Mouse (Mus musculus): ENCODE measurements around the gene Ces3b. TPM values are rescaled to one million over a fixed set of nuclear protein-coding genes. Genes with fewer than 3 reads are reported as not detected.
"Not testable (repeated sequence)": the region's sequence is repeated elsewhere in the genome, so short reads cannot be mapped to it uniquely, and the experiment has no call there.

The Ces3b gene
- not detected in 2 replicates for polyA plus RNA-seq (2012; rRNA removed)

GRCm38 (mm10) chr8:105083449-105084050 is at the start of gene Ces3b:
Gene Ces3b, plus strand, starts transcription at chr8:105083753.
- DNase-seq (ENCODE audit: low spot score): no peak

GRCm38 (mm10) chr8:105043510-105043909 is 40.0 kb upstream of the Ces3b start:
- no peak for DNase-seq (ENCODE audit: low spot score)

GRCm38 (mm10) chr8:105045824-105046401 is 37.6 kb upstream of the Ces3b start:
- no peak for DNase-seq (ENCODE audit: low spot score)

GRCm38 (mm10) chr8:105048371-105048854 is 35.1 kb upstream of the Ces3b start, which contains the start of gene Ces3a:
Gene Ces3a, plus strand, starts transcription at chr8:105048601.
- DNase-seq (ENCODE audit: low spot score): no peak

GRCm38 (mm10) chr8:105056211-105056610 is 27.3 kb upstream of the Ces3b start:
- DNase-seq (ENCODE audit: low spot score): no peak

GRCm38 (mm10) chr8:105060056-105060455 is 23.5 kb upstream of the Ces3b start:
- DNase-seq (ENCODE audit: low spot score): no peak

- no peak for DNase-seq (ENCODE audit: low spot score)
These were observed 16.8 kb upstream of the Ces3b start for GRCm38 (mm10) chr8:105066761-105067160.

GRCm38 (mm10) chr8:105067905-105068304 is 15.6 kb upstream of the Ces3b start:
- not testable (repeated sequence) for DNase-seq (ENCODE audit: low spot score)

- DNase-seq (ENCODE audit: low spot score): no peak
These were observed 14.6 kb upstream of the Ces3b start for GRCm38 (mm10) chr8:105068971-105069370.

GRCm38 (mm10) chr8:105076601-105077000 is 7.0 kb upstream of the Ces3b start:
- no peak for DNase-seq (ENCODE audit: low spot score)

- DNase-seq (ENCODE audit: low spot score): no peak
These were observed 6.5 kb upstream of the Ces3b start for GRCm38 (mm10) chr8:105077071-105077470.

- no peak for DNase-seq (ENCODE audit: low spot score)
These were observed 5.0 kb upstream of the Ces3b start for GRCm38 (mm10) chr8:105078591-105078990.

GRCm38 (mm10) chr8:105080814-105081336 is 2.7 kb upstream of the Ces3b start:
- no peak for DNase-seq (ENCODE audit: low spot score)

- not testable (repeated sequence) for DNase-seq (ENCODE audit: low spot score)
These were observed 4.6 kb downstream of the Ces3b start for GRCm38 (mm10) chr8:105088166-105088565.

GRCm38 (mm10) chr8:105088581-105088980 is 5.0 kb downstream of the Ces3b start:
- DNase-seq (ENCODE audit: low spot score): no peak

- no peak for DNase-seq (ENCODE audit: low spot score)
These were observed 10.4 kb downstream of the Ces3b start for GRCm38 (mm10) chr8:105093992-105094391.

GRCm38 (mm10) chr8:105102101-105102785 is 18.7 kb downstream of the Ces3b start:
- not testable (repeated sequence) for DNase-seq (ENCODE audit: low spot score)

- not testable (repeated sequence) for DNase-seq (ENCODE audit: low spot score)
These were observed 20.1 kb downstream of the Ces3b start for GRCm38 (mm10) chr8:105103701-105104100.

GRCm38 (mm10) chr8:105104220-105104619 is 20.7 kb downstream of the Ces3b start:
- DNase-seq (ENCODE audit: low spot score): no peak

GRCm38 (mm10) chr8:105129864-105130263 is 46.3 kb downstream of the Ces3b start:
- DNase-seq (ENCODE audit: low spot score): no peak

GRCm38 (mm10) chr8:105131509-105131908 is 48.0 kb downstream of the Ces3b start, which contains the start of gene Ces4a:
Gene Ces4a, plus strand, starts transcription at chr8:105131800.
- DNase-seq (ENCODE audit: low spot score): no peak

- peak; percentile 67 for DNase-seq (ENCODE audit: low spot score)
These were observed 54.9 kb downstream of the Ces3b start for GRCm38 (mm10) chr8:105138423-105138822.
